Mouse (Mus musculus) monocyte, adult 5-6 weeks (primary cell): ENCODE measurements around the gene Prr19. TPM values are rescaled to one million over a fixed set of nuclear protein-coding genes. Genes with fewer than 3 reads are reported as not detected.

ENCODE experiments used
- total RNA-seq: library from RNA; stranded (forward); fragments of 200-1000, 200-491, 200-594 nt; gene quantifications from 3 replicates; pipeline ENCODE4 v1.2.3, GENCODE M21; 2017

The Prr19 gene
- total RNA-seq, 1 experiment from 2014 or later: not detected

Other genes starting within 250 kb of the Prr19 start
- 0.48 to 2.9 TPM in 2 of 3 replicates, not detected in the other for gene Grik5, start 229.1 kb upstream of the Prr19 start, total RNA-seq
- gene Zfp574, start 228.8 kb upstream of the Prr19 start, total RNA-seq: 1.5 to 4.7 TPM (median 3.4 TPM) in 3 replicates
- gene Pou2f2, start 121.7 kb upstream of the Prr19 start, total RNA-seq: 35.8 to 70.4 TPM (median 38.0 TPM) in 3 replicates
- gene Dedd2, start 80.8 kb upstream of the Prr19 start, total RNA-seq: 75.0 to 94.7 TPM (median 76.7 TPM) in 3 replicates
- gene Zfp526, start 80.0 kb upstream of the Prr19 start, total RNA-seq: 2.4 to 9.8 TPM (median 2.6 TPM) in 3 replicates
- gene Gsk3a, start 63.6 kb upstream of the Prr19 start, total RNA-seq: 42.8 to 71.0 TPM (median 43.0 TPM) in 3 replicates
- 3.7 to 8.1 TPM (median 7.3 TPM) in 3 replicates for gene Erf, start 50.6 kb upstream of the Prr19 start, total RNA-seq
- 55.5 to 68.5 TPM (median 65.9 TPM) in 3 replicates for gene Cic, start 33.7 kb upstream of the Prr19 start, total RNA-seq
- gene Pafah1b3, start 3.4 kb upstream of the Prr19 start, total RNA-seq: 8.0 to 20.6 TPM (median 20.3 TPM) in 3 replicates
- not detected in 3 replicates for gene Tmem145, start 4.7 kb downstream of the Prr19 start, total RNA-seq
- 0.64 to 1.8 TPM (median 0.86 TPM) in 3 replicates for gene Megf8, start 15.8 kb downstream of the Prr19 start, total RNA-seq
- gene Cnfn, start 68.3 kb downstream of the Prr19 start, total RNA-seq: not detected in 3 replicates
- gene Lipe, start 97.3 kb downstream of the Prr19 start, total RNA-seq: 19.5 to 19.9 TPM (median 19.7 TPM) in 3 replicates
- gene Cxcl17, start 111.5 kb downstream of the Prr19 start, total RNA-seq: not detected in 3 replicates
- 207 to 253 TPM (median 236 TPM) in 3 replicates for gene Ceacam1, start 176.2 kb downstream of the Prr19 start, total RNA-seq
- gene Ceacam2, start 238.4 kb downstream of the Prr19 start, total RNA-seq: 0.78 TPM in 1 of 3 replicates, not detected in the others